Mouse (Mus musculus) common myeloid progenitor, adult 5-6 weeks (primary cell): Measurements from ENCODE around the gene Ppp1r12c. TPM values are rescaled to one million over a fixed set of nuclear protein-coding genes. Genes with fewer than 3 reads are reported as not detected.

ENCODE experiments used
- ATAC-seq: replicated peaks from 2 replicates; pipeline ENCODE4 v1.8.0; 2016; ENCODE audit warnings: low read depth, mild to moderate bottlenecking, moderate TSS enrichment, inconsistent platforms; ENCODE audit not compliant: poor library complexity, severe bottlenecking
- total RNA-seq: library from RNA; stranded (forward); fragments of 200-1000, 187-1606 nt; gene quantifications from 2 replicates; pipeline ENCODE4 v1.2.3, GENCODE M21; 2017

The Ppp1r12c gene
- total RNA-seq, 1 experiment from 2014 or later: 117 TPM

- ATAC-seq: no peak
Observed at GRCm38 (mm10) chr7:4447138-4447537, 54.3 kb downstream of the Ppp1r12c start.

- ATAC-seq: peak; percentile 99
Observed at GRCm38 (mm10) chr7:4445216-4445791, 56.2 kb downstream of the Ppp1r12c start, which contains the start of gene Rdh13. Gene Rdh13 (minus strand): TSS chr7:4445649.

DNA sequence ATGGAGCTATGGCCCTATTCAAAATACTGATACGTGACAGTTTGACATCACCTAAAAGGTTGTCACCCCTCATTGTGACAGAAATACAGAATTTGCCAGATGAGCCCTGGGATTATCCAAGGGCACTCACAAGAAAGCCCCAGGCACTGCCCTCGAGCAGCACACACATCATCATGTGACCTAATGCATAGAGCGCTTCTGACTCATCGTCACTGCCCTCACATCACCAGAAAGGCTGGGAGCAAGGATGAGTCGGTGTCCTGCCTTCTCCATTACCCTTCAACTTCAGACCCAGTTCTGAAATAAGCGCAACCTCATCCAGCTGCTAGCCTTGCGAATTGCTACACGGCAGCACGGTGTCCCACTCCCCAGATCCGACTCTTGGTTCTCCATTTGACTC is 60.9 kb downstream of the Ppp1r12c start:
- ATAC-seq: no peak

- no peak for ATAC-seq
Observed at GRCm38 (mm10) chr7:4437721-4438120, 63.8 kb downstream of the Ppp1r12c start.

DNA sequence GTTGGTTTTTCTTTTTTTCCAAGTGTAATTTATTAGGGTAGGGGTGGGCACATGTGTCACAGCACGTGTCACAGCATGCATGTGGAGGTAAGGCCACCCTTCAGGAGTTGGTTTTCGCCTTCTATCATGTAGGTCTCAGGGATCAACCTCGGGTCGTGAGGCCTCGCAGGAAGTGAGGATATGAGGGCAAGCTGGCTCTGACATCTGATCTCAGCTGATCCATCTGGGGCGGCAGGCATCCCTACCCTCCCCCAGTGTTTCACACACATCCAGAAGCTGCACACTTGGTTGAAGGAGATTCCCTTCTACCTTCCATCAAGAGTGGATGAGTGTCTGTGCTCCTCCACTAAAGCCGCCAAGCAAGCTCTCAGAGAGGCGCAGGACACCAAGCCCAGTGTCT is 69.5 kb downstream of the Ppp1r12c start:
- ATAC-seq: no peak

DNA sequence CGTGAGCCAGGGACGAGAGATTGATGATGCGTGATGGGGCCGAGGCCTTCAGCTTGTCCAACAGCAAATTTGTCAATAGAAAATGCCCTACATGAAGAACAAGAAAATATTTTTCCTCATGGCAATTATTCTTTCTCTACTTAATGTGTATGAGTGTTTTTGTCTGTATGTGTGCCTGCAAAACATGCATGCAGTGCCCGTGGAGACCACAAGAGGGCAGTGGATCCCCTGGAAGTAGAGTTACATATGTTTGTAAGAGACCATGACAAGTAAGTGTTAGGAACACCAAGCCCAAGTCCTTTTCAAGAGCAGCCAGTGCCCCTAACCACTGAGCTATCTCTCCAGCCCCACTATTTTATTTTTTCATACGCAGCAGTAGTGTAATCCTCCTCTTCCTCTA is 69.9 kb downstream of the Ppp1r12c start:
- peak; percentile 28; the same call in 1 of the 2 replicates for ATAC-seq

Other genes with a start within 250 kb of the Ppp1r12c start
- not detected in 2 replicates for gene Ncr1, start 164.0 kb downstream of the Ppp1r12c start, total RNA-seq
- 0.15 TPM in 1 of 2 replicates, not detected in the other for gene Gp6, start 103.9 kb downstream of the Ppp1r12c start, total RNA-seq
- gene Rdh13, start 56.0 kb downstream of the Ppp1r12c start, total RNA-seq: 14.0 and 15.1 TPM in 2 replicates
- 4.2 and 5.6 TPM in 2 replicates for gene Eps8l1, start 41.0 kb downstream of the Ppp1r12c start, total RNA-seq
- 6.1 and 6.6 TPM in 2 replicates for gene Tnnt1, start 14.7 kb upstream of the Ppp1r12c start, total RNA-seq
- gene Tnni3, start 22.5 kb upstream of the Ppp1r12c start, total RNA-seq: 0.87 and 1.9 TPM in 2 replicates
- gene Dnaaf3, start 30.8 kb upstream of the Ppp1r12c start, total RNA-seq: 1.6 TPM in 1 of 2 replicates, not detected in the other
- gene Syt5, start 45.9 kb upstream of the Ppp1r12c start, total RNA-seq: not detected in 2 replicates
- gene Ptprh, start 102.4 kb upstream of the Ppp1r12c start, total RNA-seq: not detected in 2 replicates
- gene Tmem86b, start 129.7 kb upstream of the Ppp1r12c start, total RNA-seq: 8.6 and 18.7 TPM in 2 replicates
- gene Ppp6r1, start 157.3 kb upstream of the Ppp1r12c start, total RNA-seq: 142 and 149 TPM in 2 replicates
- gene Hspbp1, start 183.4 kb upstream of the Ppp1r12c start, total RNA-seq: 28.6 and 43.6 TPM in 2 replicates
- not detected in 2 replicates for gene Brsk1, start 188.9 kb upstream of the Ppp1r12c start, total RNA-seq
- 6.6 and 8.3 TPM in 2 replicates for gene Tmem150b, start 223.6 kb upstream of the Ppp1r12c start, total RNA-seq
- gene Kmt5c, start 238.4 kb upstream of the Ppp1r12c start, total RNA-seq: 33.0 and 37.9 TPM in 2 replicates